Mouse (Mus musculus): Measurements from ENCODE around the gene Itpr2. TPM values are rescaled to one million over a fixed set of nuclear protein-coding genes. Genes with fewer than 3 reads are reported as not detected.

Gene Itpr2
- polyA plus RNA-seq, 1 experiment from 2014 or later, result 31.2 TPM

DNA sequence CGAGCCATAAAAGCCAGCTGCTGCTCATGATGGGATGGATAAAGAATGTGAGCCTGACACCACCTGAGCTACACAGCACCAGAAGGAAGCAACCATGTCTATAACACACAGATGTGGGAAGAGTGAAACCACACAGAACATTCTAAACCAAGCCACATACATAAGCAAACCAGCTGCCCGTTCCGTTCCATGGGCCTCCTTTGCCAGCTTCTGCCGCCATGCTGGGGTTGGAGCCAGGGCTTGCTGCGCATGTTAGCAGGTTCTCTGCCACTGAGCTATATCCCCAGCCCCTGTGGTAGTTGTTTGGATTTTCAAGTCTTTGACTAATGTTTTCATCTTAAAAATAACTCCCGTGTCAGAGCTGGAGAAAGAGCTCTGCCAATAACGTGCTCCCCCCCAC lies 87.9 kb downstream of the Itpr2 start:
- peaks cover 39% of the 10 kb centered on the region for H3K36me3 ChIP-seq
- H3K27me3 ChIP-seq (replicated peaks), result no peaks in the 10 kb centered on the region
- peaks cover 22% of the 10 kb centered on the region for H3K4me1 ChIP-seq
- WGBS, result 59% methylated on average over 7 of the region's 7 CpGs
- H3K4me2 ChIP-seq, result no peak overlapping the region
- H3K9me3 ChIP-seq, result no peaks in the 10 kb centered on the region
- H3K9ac ChIP-seq, result no peak overlapping the region
- no peak for ATAC-seq (ENCODE audit: extremely low read depth, insufficient number of reproducible peaks, low FRiP score, low TSS enrichment)
- H3K27ac ChIP-seq (replicated peaks), result 0 out of 2 replicates have a peak overlapping the region, but pooled peaks have one; percentile 25
- no peak overlapping the region for H3K4me3 ChIP-seq

- H3K4me3 ChIP-seq, result no peak overlapping the region
- peaks cover 35% of the 10 kb centered on the region for H3K36me3 ChIP-seq
- no peak overlapping the region for H3K27ac ChIP-seq (replicated peaks)
- peaks cover 22% of the 10 kb centered on the region for H3K4me1 ChIP-seq
- H3K9me3 ChIP-seq, result no peaks in the 10 kb centered on the region
- H3K4me2 ChIP-seq, result no peak overlapping the region
- ATAC-seq (ENCODE audit: extremely low read depth, insufficient number of reproducible peaks, low FRiP score, low TSS enrichment), result no peak
- no peak overlapping the region for H3K9ac ChIP-seq
- H3K27me3 ChIP-seq (replicated peaks), result no peaks in the 10 kb centered on the region
- 84% methylated on average over 16 of the region's 16 CpGs for WGBS
These were observed 90.5 kb downstream of the Itpr2 start for GRCm38 (mm10) chr6:146411446-146412070.

- H3K27ac ChIP-seq (replicated peaks), result peak overlapping the region; percentile 80
- ATAC-seq (ENCODE audit: extremely low read depth, insufficient number of reproducible peaks, low FRiP score, low TSS enrichment), result no peak
- 0 out of 2 replicates have a peak overlapping the region, but pooled peaks have one; percentile 40 for H3K9ac ChIP-seq
- no peaks in the 10 kb centered on the region for H3K27me3 ChIP-seq (replicated peaks)
- peaks cover 24% of the 10 kb centered on the region for H3K36me3 ChIP-seq
- peaks cover 22% of the 10 kb centered on the region for H3K4me1 ChIP-seq
- WGBS, result 69% methylated on average over 6 of the region's 6 CpGs
- H3K4me2 ChIP-seq, result peak overlapping the region; percentile 61
- no peaks in the 10 kb centered on the region for H3K9me3 ChIP-seq
- no peak overlapping the region for H3K4me3 ChIP-seq
These were observed 91.6 kb downstream of the Itpr2 start for GRCm38 (mm10) chr6:146410427-146410810.

- peak overlapping the region; percentile 24 for H3K4me3 ChIP-seq
- 20% methylated on average over 10 of the region's 10 CpGs for WGBS
- peaks cover 22% of the 10 kb centered on the region for H3K4me1 ChIP-seq
- H3K36me3 ChIP-seq, result peaks cover 25% of the 10 kb centered on the region
- 0 out of 2 replicates have a peak overlapping the region, but pooled peaks have one; percentile 40 for H3K9ac ChIP-seq
- no peaks in the 10 kb centered on the region for H3K9me3 ChIP-seq
- H3K27ac ChIP-seq (replicated peaks), result peak overlapping the region; percentile 80
- ATAC-seq (ENCODE audit: extremely low read depth, insufficient number of reproducible peaks, low FRiP score, low TSS enrichment), result no peak
- peak overlapping the region; percentile 61 for H3K4me2 ChIP-seq
- no peaks in the 10 kb centered on the region for H3K27me3 ChIP-seq (replicated peaks)
These were observed 92.2 kb downstream of the Itpr2 start for GRCm38 (mm10) chr6:146409692-146410426.

GRCm38 (mm10) chr6:146405380-146405779 lies 96.6 kb downstream of the Itpr2 start:
- Histone ChIP-seq H3K4me2 (no peak overlapping the region), H3K4me1 (peaks cover 16% of the 10 kb centered on the region), H3K27ac (replicated peaks) (no peak overlapping the region), H3K9ac (no peak overlapping the region), H3K27me3 (replicated peaks) (no peaks in the 10 kb centered on the region), H3K9me3 (no peaks in the 10 kb centered on the region), H3K36me3 (peaks cover 29% of the 10 kb centered on the region), H3K4me3 (no peak overlapping the region)
- 42% methylated on average over 6 of the region's 6 CpGs for WGBS
- ATAC-seq (ENCODE audit: extremely low read depth, insufficient number of reproducible peaks, low FRiP score, low TSS enrichment), result no peak

DNA sequence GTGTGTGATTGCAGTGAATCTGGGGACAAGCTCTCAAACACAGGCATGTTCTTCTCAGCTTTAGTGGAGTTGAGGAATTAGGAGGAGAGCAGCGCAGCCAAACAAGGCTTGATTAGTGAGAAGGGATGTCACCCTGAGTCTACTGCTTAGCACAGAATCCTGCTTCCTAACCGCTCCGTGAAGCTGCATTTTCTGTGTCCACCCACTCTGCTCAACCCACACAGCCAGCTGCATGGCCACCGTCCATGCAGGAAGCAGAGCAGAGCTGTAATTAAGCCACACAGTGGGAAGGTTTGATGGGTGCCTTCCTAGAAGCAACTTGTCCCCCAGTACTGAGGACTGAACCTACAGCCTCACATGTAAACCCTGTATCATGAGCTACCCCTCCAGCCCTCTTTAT lies 97.1 kb downstream of the Itpr2 start:
- ATAC-seq (ENCODE audit: extremely low read depth, insufficient number of reproducible peaks, low FRiP score, low TSS enrichment), result no peak
- H3K9me3 ChIP-seq, result no peaks in the 10 kb centered on the region
- H3K27me3 ChIP-seq (replicated peaks), result no peaks in the 10 kb centered on the region
- peaks cover 29% of the 10 kb centered on the region for H3K36me3 ChIP-seq
- 87% methylated on average over 4 of the region's 4 CpGs for WGBS
- no peak overlapping the region for H3K27ac ChIP-seq (replicated peaks)
- H3K4me2 ChIP-seq, result no peak overlapping the region
- H3K9ac ChIP-seq, result no peak overlapping the region
- peaks cover 13% of the 10 kb centered on the region for H3K4me1 ChIP-seq
- H3K4me3 ChIP-seq, result no peak overlapping the region

DNA sequence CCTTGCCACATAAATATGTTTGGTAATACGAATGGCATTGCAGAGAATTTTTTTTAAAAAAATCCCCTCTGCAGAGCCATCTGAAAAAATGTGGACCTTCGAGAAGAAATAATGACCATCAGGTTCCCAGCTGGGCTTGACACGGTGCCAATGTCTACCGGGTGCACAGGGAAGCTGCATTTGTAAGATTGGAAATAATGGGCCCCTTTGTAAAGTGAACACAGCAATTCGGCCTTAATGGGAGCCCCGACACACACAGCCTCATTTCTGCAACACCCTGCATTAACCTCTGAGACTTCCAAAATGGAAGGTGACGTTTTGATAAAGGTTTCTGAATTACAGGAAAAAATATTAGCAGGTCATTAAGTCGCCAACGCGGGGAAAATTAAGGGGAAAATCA lies 97.9 kb downstream of the Itpr2 start:
- Histone ChIP-seq H3K4me2 (no peak overlapping the region), H3K27ac (replicated peaks) (no peak overlapping the region), H3K4me3 (no peak overlapping the region), H3K4me1 (peaks cover 8% of the 10 kb centered on the region), H3K36me3 (peaks cover 28% of the 10 kb centered on the region), H3K27me3 (replicated peaks) (no peaks in the 10 kb centered on the region), H3K9me3 (no peaks in the 10 kb centered on the region), H3K9ac (no peak overlapping the region)
- 75% methylated on average over 10 of the region's 10 CpGs for WGBS
- no peak for ATAC-seq (ENCODE audit: extremely low read depth, insufficient number of reproducible peaks, low FRiP score, low TSS enrichment)

GRCm38 (mm10) chr6:146402905-146403642 lies 98.9 kb downstream of the Itpr2 start:
- Histone ChIP-seq H3K27ac (replicated peaks) (no peak overlapping the region), H3K36me3 (peaks cover 26% of the 10 kb centered on the region), H3K9me3 (no peaks in the 10 kb centered on the region), H3K9ac (no peak overlapping the region), H3K4me2 (no peak overlapping the region), H3K4me3 (no peak overlapping the region), H3K4me1 (peaks cover 8% of the 10 kb centered on the region), H3K27me3 (replicated peaks) (no peaks in the 10 kb centered on the region)
- no peak for ATAC-seq (ENCODE audit: extremely low read depth, insufficient number of reproducible peaks, low FRiP score, low TSS enrichment)
- WGBS, result 38% methylated on average over 6 of the region's 6 CpGs

DNA sequence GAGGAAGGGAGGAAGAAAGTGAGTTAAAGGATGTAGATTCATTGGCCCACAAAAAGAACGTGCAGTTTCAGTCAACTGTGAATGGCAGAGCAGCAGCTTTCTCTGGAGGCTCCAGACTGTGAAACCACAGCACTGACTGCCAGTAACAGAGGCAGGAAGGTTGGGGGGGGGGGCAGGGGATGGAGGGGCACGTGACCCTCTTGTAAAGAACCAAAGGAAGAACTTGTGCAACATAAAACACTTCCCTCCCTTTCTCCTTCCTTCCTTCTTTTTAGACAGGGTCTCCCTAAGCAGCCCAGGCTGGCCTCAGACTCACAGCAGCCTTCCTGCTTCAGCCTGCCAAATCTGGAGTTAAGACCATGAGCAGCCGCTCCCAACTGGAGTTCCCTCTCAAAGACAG lies 104.2 kb downstream of the Itpr2 start:
- Histone ChIP-seq H3K9me3 (peaks cover 3% of the 10 kb centered on the region), H3K9ac (no peak overlapping the region), H3K4me1 (no peaks in the 10 kb centered on the region; the same call in 1 of the 2 replicates), H3K36me3 (peaks cover 40% of the 10 kb centered on the region), H3K4me2 (no peak overlapping the region), H3K4me3 (no peak overlapping the region), H3K27me3 (replicated peaks) (no peaks in the 10 kb centered on the region), H3K27ac (replicated peaks) (no peak overlapping the region)
- WGBS, result 72% methylated on average over 3 of the region's 3 CpGs
- no peak for ATAC-seq (ENCODE audit: extremely low read depth, insufficient number of reproducible peaks, low FRiP score, low TSS enrichment)

DNA sequence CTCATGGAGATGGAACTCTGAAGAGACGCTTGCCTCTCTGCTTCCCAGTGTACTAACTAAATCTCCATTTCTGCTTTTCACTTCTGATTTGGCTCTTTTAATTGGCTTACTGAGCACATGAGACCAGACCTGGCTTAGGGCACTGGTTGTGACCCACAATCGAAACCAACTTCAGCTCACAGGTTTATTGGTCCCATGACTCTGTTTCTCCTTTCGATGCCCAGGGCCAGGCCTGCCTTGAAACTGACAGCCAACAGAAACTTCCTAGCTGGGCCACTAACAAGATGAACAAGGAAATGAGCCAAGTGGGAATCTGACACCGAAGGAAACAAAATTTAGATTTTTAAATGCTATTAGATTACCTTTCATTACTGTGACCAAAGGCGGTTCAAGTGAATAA lies 105.8 kb downstream of the Itpr2 start:
- no peak overlapping the region for H3K27ac ChIP-seq (replicated peaks)
- peaks cover 52% of the 10 kb centered on the region for H3K36me3 ChIP-seq
- H3K27me3 ChIP-seq (replicated peaks), result no peaks in the 10 kb centered on the region
- H3K9ac ChIP-seq, result no peak overlapping the region
- ATAC-seq (ENCODE audit: extremely low read depth, insufficient number of reproducible peaks, low FRiP score, low TSS enrichment), result no peak
- no peak overlapping the region for H3K4me3 ChIP-seq
- H3K4me2 ChIP-seq, result no peak overlapping the region
- H3K4me1 ChIP-seq, result no peaks in the 10 kb centered on the region
- 90% methylated on average over 5 of the region's 5 CpGs for WGBS
- peaks cover 10% of the 10 kb centered on the region for H3K9me3 ChIP-seq

- Histone ChIP-seq H3K9me3 (peaks cover 10% of the 10 kb centered on the region), H3K4me1 (no peaks in the 10 kb centered on the region), H3K27ac (replicated peaks) (no peak overlapping the region), H3K4me2 (no peak overlapping the region), H3K4me3 (no peak overlapping the region), H3K36me3 (peaks cover 53% of the 10 kb centered on the region), H3K9ac (no peak overlapping the region), H3K27me3 (replicated peaks) (no peaks in the 10 kb centered on the region)
- ATAC-seq (ENCODE audit: extremely low read depth, insufficient number of reproducible peaks, low FRiP score, low TSS enrichment), result no peak
- 75% methylated on average over 4 of the region's 4 CpGs for WGBS
These were observed 106.4 kb downstream of the Itpr2 start for GRCm38 (mm10) chr6:146395616-146396015.
